Mouse (Mus musculus): Measurements from ENCODE around the gene Scube3.

GRCm38 (mm10) chr17:28213236-28213635 lies 71.3 kb downstream of the Scube3 start:
- TF ChIP-seq CTCF (IDR thresholded peaks at IDR 0.05; ENCODE audit: extremely low read depth, insufficient read depth, insufficient read length, insufficient replicate concordance): no peak
- TF ChIP-seq POLR2A (IDR thresholded peaks at IDR 0.05; ENCODE audit: low read depth, low read length): no peak
